Mouse (Mus musculus) megakaryocyte-erythroid progenitor cell, adult 5 weeks (primary cell): ENCODE results near the gene Grm1. TPM values are rescaled to one million over a fixed set of nuclear protein-coding genes. Genes with fewer than 3 reads are reported as not detected.

Source experiments
- polyA plus RNA-seq: library from polyadenylated mRNA; stranded (reverse); fragments of >175 nt; gene quantifications from 2 replicates; pipeline ENCODE4 v1.2.3, GENCODE M21; 2012

Grm1 gene
- 0.20 TPM in 1 of 2 replicates, not detected in the other for polyA plus RNA-seq

DNA sequence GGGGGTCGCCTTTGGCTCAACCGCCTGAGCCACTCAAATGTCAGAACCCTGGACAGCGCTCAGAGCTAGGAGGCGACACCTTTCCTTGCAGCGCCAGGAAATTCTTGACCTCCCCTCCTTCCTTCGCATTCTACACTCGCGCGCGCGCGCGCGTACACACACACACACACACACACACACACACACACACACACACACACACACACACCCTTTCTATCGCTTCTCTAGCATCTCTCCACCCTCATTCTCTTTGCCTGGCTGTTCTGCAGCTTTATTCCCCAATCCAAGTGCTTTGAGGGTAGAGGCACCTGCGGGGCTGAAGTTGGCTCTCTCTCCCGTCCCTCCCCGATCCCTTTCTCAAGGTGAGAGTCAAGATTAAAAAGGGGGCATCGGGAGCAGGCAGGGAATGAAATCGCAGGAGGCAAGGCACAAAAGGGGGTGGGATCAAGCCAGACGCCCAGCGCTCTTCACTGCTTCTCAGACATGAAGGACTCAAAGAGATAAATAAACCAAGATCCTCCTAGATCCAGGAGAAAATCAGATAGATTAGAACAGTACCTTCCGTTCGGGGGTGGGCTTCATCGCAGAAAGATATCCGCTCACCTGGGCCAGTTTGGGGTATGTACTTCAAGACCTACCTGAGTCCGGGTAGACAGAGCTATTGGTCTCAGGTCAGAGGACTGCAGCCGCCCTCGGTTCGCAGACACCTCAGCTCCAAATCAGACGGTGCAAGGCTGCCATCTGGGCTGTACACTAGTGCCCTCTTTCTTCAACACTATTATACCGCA, at the start of gene Grm1:
Grm1 (minus strand) TSS at position 746 of the 788 bp plus-strand sequence.

GRCm38 (mm10) chr10:10681048-10681447, 401.1 kb downstream of the Grm1 start, which contains the start of gene Gm10944:
TSS of gene Gm10944 (plus strand) at chr10:10681348.

Other genes with a start within 250 kb of the Grm1 start
- gene Shprh, start 67.1 kb upstream of the Grm1 start, polyA plus RNA-seq: 2.1 and 2.6 TPM in 2 replicates
- gene Fbxo30, start 199.0 kb upstream of the Grm1 start, polyA plus RNA-seq: 1.8 and 2.6 TPM in 2 replicates